Mouse (Mus musculus): ENCODE results near the gene Sbk2. TPM values are rescaled to one million over a fixed set of nuclear protein-coding genes. Genes with fewer than 3 reads are reported as not detected.
A peak's percentile ranks its signal among the peaks of the same experiment; 100 is the strongest.

Gene Sbk2
- total and polyA plus RNA-seq, 2 experiments, result not detected

DNA sequence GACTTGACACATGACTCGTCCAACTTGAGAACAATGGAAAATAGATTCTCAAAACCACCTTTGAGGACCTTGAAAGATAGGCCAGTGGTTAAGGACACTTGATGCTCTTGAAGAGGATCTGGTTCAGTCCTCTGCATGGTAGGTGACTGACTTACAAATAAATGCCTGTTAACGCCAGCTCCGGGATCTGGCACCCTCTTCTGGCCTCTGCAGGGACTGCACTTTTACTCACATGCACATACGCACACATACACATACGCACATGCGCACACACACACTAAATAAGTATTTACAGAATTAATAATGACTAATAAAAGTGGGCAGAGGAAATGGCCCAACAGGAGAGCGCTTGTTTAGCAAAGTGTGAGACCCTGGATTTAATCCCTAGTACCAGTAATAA, 12.6 kb upstream of the Sbk2 start:
- Histone ChIP-seq H3K9ac (ENCODE audit: low read depth, low read length) (no peak overlapping the region), H3K4me1 (ENCODE audit: control insufficient read depth, insufficient read depth, low read length) (no peaks in the 10 kb centered on the region), H3K27ac (replicated peaks; ENCODE audit: insufficient read depth, low read depth, low read length) (no peak overlapping the region), H3K79me2 (ENCODE audit: control insufficient read depth, insufficient read depth, low read length) (no peaks in the 10 kb centered on the region), H3K36me3 (ENCODE audit: control insufficient read depth, insufficient read depth, low read length) (no peaks in the 10 kb centered on the region), H3K4me3 (ENCODE audit: insufficient read depth, low read depth, low read length) (no peak overlapping the region), H3K27me3 (ENCODE audit: control insufficient read depth, insufficient read depth, low read length) (no peaks in the 10 kb centered on the region)
- DNase-seq (ENCODE audit: extremely low read depth, low read depth, low spot score), result no peak
- TF ChIP-seq CTCF (IDR thresholded peaks at IDR 0.05; ENCODE audit: low read depth, low read length) (peak; percentile 20; the same call in 1 of the 2 replicates), POLR2A (IDR thresholded peaks at IDR 0.05; ENCODE audit: extremely low read depth, insufficient read depth, low read length) (no peak)
- 92% methylated on average over 7 of the region's 7 CpGs for WGBS

DNA sequence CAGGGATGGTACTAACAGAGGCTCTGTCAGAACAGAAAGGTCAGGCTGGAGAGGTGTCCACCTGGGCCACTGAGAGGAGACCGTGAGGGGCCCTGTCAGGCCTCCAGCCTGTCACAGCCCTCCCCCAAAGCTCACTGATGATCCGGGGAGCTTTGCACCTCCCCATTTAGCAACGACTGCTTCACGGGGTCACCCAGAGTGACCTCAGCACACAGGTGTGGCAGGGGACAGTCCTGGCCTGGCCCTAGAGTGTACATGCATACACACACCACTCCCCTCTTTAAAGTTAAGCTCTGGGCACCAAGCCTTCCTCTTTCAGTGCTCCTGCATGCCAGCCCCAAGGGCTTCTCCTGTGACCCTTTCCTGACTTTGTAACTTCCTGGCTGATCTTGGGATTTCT, 11.2 kb upstream of the Sbk2 start:
- no peak for DNase-seq (ENCODE audit: extremely low read depth, low read depth, low spot score)
- H3K4me1 ChIP-seq (ENCODE audit: control insufficient read depth, insufficient read depth, low read length), result no peaks in the 10 kb centered on the region
- H3K27me3 ChIP-seq (ENCODE audit: control insufficient read depth, insufficient read depth, low read length), result no peaks in the 10 kb centered on the region
- H3K79me2 ChIP-seq (ENCODE audit: control insufficient read depth, insufficient read depth, low read length), result no peaks in the 10 kb centered on the region
- H3K36me3 ChIP-seq (ENCODE audit: control insufficient read depth, insufficient read depth, low read length), result no peaks in the 10 kb centered on the region
- H3K27ac ChIP-seq (replicated peaks; ENCODE audit: insufficient read depth, low read depth, low read length), result no peak overlapping the region
- no peak overlapping the region for H3K9ac ChIP-seq (ENCODE audit: low read depth, low read length)
- 40% methylated on average over 4 of the region's 4 CpGs for WGBS
- H3K4me3 ChIP-seq (ENCODE audit: insufficient read depth, low read depth, low read length), result no peak overlapping the region
- TF ChIP-seq POLR2A (IDR thresholded peaks at IDR 0.05; ENCODE audit: extremely low read depth, insufficient read depth, low read length), result no peak
- no peak for TF ChIP-seq CTCF (IDR thresholded peaks at IDR 0.05; ENCODE audit: low read depth, low read length)

DNA sequence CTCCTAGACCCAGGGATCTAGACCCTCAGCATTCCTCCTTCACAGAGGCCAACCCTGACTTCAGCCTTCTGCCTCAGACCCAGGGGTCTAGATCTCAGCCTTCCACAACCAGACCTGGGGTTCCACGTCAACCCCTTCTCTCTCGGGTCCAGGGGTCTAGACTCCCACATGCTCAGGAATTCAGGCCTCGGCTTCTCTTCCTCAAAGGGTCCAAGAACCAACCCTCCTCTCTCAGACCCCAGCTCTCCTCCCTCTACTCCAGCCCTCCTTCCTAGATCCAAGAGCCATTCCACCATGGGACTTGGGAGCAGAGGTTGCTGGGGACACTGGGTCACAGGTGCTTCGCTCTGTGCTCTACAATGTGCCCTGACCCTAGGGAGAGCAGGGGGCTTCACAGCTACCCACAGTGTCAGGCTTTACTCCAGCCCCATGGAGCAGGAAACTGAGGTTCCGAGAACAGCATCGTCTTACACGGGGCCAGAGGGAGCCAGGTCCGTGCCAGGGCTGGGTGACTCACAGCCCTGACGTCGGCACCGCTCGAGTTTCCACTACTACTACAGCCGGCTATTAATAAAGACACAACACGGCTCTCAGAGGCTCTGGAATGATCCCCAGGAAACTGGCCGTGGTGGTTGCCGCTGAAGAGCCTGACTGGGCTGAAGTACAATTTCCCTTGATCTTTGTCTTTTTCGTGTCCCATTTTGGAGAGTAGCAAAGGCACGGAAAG, 8.3 kb upstream of the Sbk2 start:
- no peak overlapping the region for H3K27ac ChIP-seq (replicated peaks; ENCODE audit: insufficient read depth, low read depth, low read length)
- WGBS, result 74% methylated on average over 18 of the region's 18 CpGs
- DNase-seq (ENCODE audit: extremely low read depth, low read depth, low spot score), result no peak
- no peaks in the 10 kb centered on the region for H3K27me3 ChIP-seq (ENCODE audit: control insufficient read depth, insufficient read depth, low read length)
- H3K79me2 ChIP-seq (ENCODE audit: control insufficient read depth, insufficient read depth, low read length), result no peaks in the 10 kb centered on the region
- H3K4me1 ChIP-seq (ENCODE audit: control insufficient read depth, insufficient read depth, low read length), result no peaks in the 10 kb centered on the region
- no peak overlapping the region for H3K9ac ChIP-seq (ENCODE audit: low read depth, low read length)
- no peaks in the 10 kb centered on the region for H3K36me3 ChIP-seq (ENCODE audit: control insufficient read depth, insufficient read depth, low read length)
- no peak overlapping the region for H3K4me3 ChIP-seq (ENCODE audit: insufficient read depth, low read depth, low read length)
- TF ChIP-seq POLR2A (IDR thresholded peaks at IDR 0.05; ENCODE audit: extremely low read depth, insufficient read depth, low read length), result no peak

DNA sequence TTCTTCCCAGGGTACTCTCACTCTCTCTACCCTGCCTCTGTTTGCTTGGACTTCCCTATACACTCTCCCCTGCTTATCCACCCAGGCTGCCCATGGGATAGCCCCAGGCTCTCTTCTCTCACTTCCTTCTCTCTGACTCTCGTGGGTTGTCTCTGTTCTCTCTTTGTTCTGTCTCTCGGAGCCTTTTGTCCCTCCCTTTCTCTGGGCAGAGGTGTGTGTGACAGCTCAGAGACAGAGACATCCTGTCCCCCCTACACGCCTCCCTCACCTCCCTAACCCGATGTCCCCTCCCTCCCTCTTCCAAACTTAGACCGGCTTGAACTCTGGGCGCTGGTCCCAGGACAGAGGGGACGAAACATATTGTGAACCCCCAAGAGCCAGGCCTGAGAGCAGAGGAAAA, 7.5 kb upstream of the Sbk2 start:
- TF ChIP-seq POLR2A (IDR thresholded peaks at IDR 0.05; ENCODE audit: extremely low read depth, insufficient read depth, low read length) (no peak), CTCF (IDR thresholded peaks at IDR 0.05; ENCODE audit: low read depth, low read length) (no peak)
- no peak overlapping the region for H3K27ac ChIP-seq (replicated peaks; ENCODE audit: insufficient read depth, low read depth, low read length)
- DNase-seq (ENCODE audit: extremely low read depth, low read depth, low spot score), result no peak
- no peaks in the 10 kb centered on the region for H3K79me2 ChIP-seq (ENCODE audit: control insufficient read depth, insufficient read depth, low read length)
- 58% methylated on average over 7 of the region's 7 CpGs for WGBS
- H3K36me3 ChIP-seq (ENCODE audit: control insufficient read depth, insufficient read depth, low read length), result no peaks in the 10 kb centered on the region
- no peak overlapping the region for H3K4me3 ChIP-seq (ENCODE audit: insufficient read depth, low read depth, low read length)
- no peaks in the 10 kb centered on the region for H3K4me1 ChIP-seq (ENCODE audit: control insufficient read depth, insufficient read depth, low read length)
- no peak overlapping the region for H3K9ac ChIP-seq (ENCODE audit: low read depth, low read length)
- H3K27me3 ChIP-seq (ENCODE audit: control insufficient read depth, insufficient read depth, low read length), result no peaks in the 10 kb centered on the region

DNA sequence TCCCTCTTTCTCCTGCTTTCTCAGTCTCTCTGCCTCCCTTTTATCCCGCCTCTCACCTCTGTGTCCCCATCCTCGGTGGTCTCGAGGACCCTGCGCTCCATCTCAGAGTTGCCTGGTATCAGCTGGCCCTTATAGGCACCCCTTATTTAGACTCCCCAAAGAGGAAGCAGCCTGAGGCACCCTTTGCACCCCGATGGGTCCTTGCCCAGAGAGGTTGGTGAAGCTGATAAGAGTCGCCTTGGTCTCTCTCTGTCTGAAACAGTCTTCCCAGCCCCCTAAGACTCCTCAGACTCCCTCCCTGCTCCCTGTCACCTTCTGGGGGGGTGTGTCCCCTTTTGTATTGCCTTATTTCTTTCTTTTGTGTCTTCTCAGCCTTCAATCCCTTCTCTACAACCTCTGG, 6.9 kb upstream of the Sbk2 start, which contains the start of gene Sbk3:
Gene Sbk3, minus strand, starts transcription at position 101 of the 400 bp plus-strand sequence.
- H3K36me3 ChIP-seq (ENCODE audit: control insufficient read depth, insufficient read depth, low read length), result no peaks in the 10 kb centered on the region
- TF ChIP-seq CTCF (IDR thresholded peaks at IDR 0.05; ENCODE audit: low read depth, low read length), result no peak
- no peak for TF ChIP-seq POLR2A (IDR thresholded peaks at IDR 0.05; ENCODE audit: extremely low read depth, insufficient read depth, low read length)
- no peak within 1 kb of the TSS for H3K27ac ChIP-seq (replicated peaks; ENCODE audit: insufficient read depth, low read depth, low read length)
- H3K9ac ChIP-seq (ENCODE audit: low read depth, low read length), result no peak within 1 kb of the TSS
- H3K4me3 ChIP-seq (ENCODE audit: insufficient read depth, low read depth, low read length), result no peak within 1 kb of the TSS
- H3K4me1 ChIP-seq (ENCODE audit: control insufficient read depth, insufficient read depth, low read length), result no peaks in the 10 kb centered on the region
- WGBS, result 47% methylated on average over 6 of the region's 6 CpGs
- no peaks in the 10 kb centered on the region for H3K27me3 ChIP-seq (ENCODE audit: control insufficient read depth, insufficient read depth, low read length)
- DNase-seq (ENCODE audit: extremely low read depth, low read depth, low spot score), result no peak
- no peaks in the 10 kb centered on the region for H3K79me2 ChIP-seq (ENCODE audit: control insufficient read depth, insufficient read depth, low read length)

DNA sequence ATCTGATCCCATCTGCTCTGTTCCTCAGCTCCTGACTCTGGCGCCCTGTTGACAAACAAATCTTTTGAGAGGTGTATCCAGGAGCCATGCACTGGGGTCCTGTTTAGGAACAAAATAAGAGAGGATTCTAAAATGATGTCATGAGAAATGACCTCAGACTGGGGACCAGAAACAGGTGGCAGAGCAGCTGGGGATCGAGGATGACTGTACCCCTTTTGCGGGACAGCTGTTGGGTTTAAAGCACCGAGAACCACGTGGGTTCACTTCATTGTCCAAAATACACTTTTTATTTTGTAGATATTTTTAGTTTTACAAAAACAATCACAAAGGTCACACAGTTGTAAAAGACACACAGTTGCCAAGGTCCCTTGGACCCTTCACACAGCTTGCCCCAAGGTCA, 782 bp upstream of the Sbk2 start:
- no peak overlapping the region for H3K4me3 ChIP-seq (ENCODE audit: insufficient read depth, low read depth, low read length)
- no peak overlapping the region for H3K27ac ChIP-seq (replicated peaks; ENCODE audit: insufficient read depth, low read depth, low read length)
- no peaks in the 10 kb centered on the region for H3K79me2 ChIP-seq (ENCODE audit: control insufficient read depth, insufficient read depth, low read length)
- peaks cover 2% of the 10 kb centered on the region; the same call in 1 of the 2 replicates for H3K4me1 ChIP-seq (ENCODE audit: control insufficient read depth, insufficient read depth, low read length)
- no peak overlapping the region for H3K9ac ChIP-seq (ENCODE audit: low read depth, low read length)
- no peaks in the 10 kb centered on the region for H3K36me3 ChIP-seq (ENCODE audit: control insufficient read depth, insufficient read depth, low read length)
- no peak for DNase-seq (ENCODE audit: extremely low read depth, low read depth, low spot score)
- no peak for TF ChIP-seq POLR2A (IDR thresholded peaks at IDR 0.05; ENCODE audit: extremely low read depth, insufficient read depth, low read length)
- no peak for TF ChIP-seq CTCF (IDR thresholded peaks at IDR 0.05; ENCODE audit: low read depth, low read length)
- WGBS, result 85% methylated on average over 5 of the region's 5 CpGs
- no peaks in the 10 kb centered on the region for H3K27me3 ChIP-seq (ENCODE audit: control insufficient read depth, insufficient read depth, low read length)
